Mouse (Mus musculus): ENCODE measurements around the gene Pdyn. TPM values are rescaled to one million over a fixed set of nuclear protein-coding genes. Genes with fewer than 3 reads are reported as not detected.

Pdyn gene
- polyA plus RNA-seq, 1 experiment from 2014 or later, result not detected

Other genes with a start within 250 kb of the Pdyn start
- not detected in 2 replicates for gene F830045P16Rik, start 163.2 kb downstream of the Pdyn start, polyA plus RNA-seq (2016; fragmentation: Nextera tagmentation; extraction: Ambion mirVana)
- gene Sirpa, start 107.0 kb downstream of the Pdyn start, polyA plus RNA-seq (2016; fragmentation: Nextera tagmentation; extraction: Ambion mirVana), result 10.6 and 11.5 TPM in 2 replicates
- 16.4 and 19.4 TPM in 2 replicates for gene Stk35, start 100.7 kb upstream of the Pdyn start, polyA plus RNA-seq (2016; fragmentation: Nextera tagmentation; extraction: Ambion mirVana)

Data from limb, embryonic 10.5 days (tissue).